Mouse (Mus musculus): ENCODE results near the gene Klhdc8a.

GRCm38 (mm10) chr1:132276694-132277093 lies 21.7 kb upstream of the Klhdc8a start:
- no peak for TF ChIP-seq POLR2A (IDR thresholded peaks at IDR 0.05; ENCODE audit: insufficient read depth, low read depth, low read length)
- TF ChIP-seq CTCF (IDR thresholded peaks at IDR 0.05; ENCODE audit: insufficient read depth, low read depth, low read length): no peak

All from olfactory bulb, adult 2 months (tissue).